Mouse (Mus musculus): ENCODE measurements around the gene Mpv17. TPM values are rescaled to one million over a fixed set of nuclear protein-coding genes. Genes with fewer than 3 reads are reported as not detected.

Gene Mpv17
- polyA plus RNA-seq (2012; fragmentation: generic; extraction: Trizol) = 35.8 TPM

GRCm38 (mm10) chr5:31154152-31154553 lies at the start of gene Mpv17:
Gene Mpv17 (minus strand): TSS chr5:31154251.
- peaks cover 11% of the 10 kb centered on the region for H3K36me3 ChIP-seq (ENCODE audit: control insufficient read depth, insufficient read depth)
- peak within 1 kb of the TSS; percentile 75 for H3K4me3 ChIP-seq
- H3K27me3 ChIP-seq (ENCODE audit: control insufficient read depth, insufficient read depth, insufficient read length) = no peaks in the 10 kb centered on the region
- TF ChIP-seq CEBPB (IDR thresholded peaks at IDR 0.05; ENCODE audit: insufficient read depth, poor library complexity, severe bottlenecking) (no peak), TCF3 (IDR thresholded peaks at IDR 0.05; ENCODE audit: insufficient read length, low read depth) (no peak), USF1 (IDR thresholded peaks at IDR 0.05; ENCODE audit: low read depth) (peak; percentile 93), REST (IDR thresholded peaks at IDR 0.05; ENCODE audit: insufficient read depth, insufficient read length) (no peak), MAX (IDR thresholded peaks at IDR 0.05; ENCODE audit: low read depth) (no peak), POLR2A (IDR thresholded peaks at IDR 0.05; ENCODE audit: insufficient read length, low read depth) (peak; percentile 79), MYOD1 (IDR thresholded peaks at IDR 0.05; ENCODE audit: control insufficient read depth in 1 of 3, insufficient read length in 2 of 3, low read depth in 2 of 3) (no peak), TCF12 (IDR thresholded peaks at IDR 0.05; ENCODE audit: insufficient read depth, poor library complexity, severe bottlenecking) (no peak), E2F4 (IDR thresholded peaks at IDR 0.05; ENCODE audit: insufficient read depth) (no peak), MYOG (IDR thresholded peaks at IDR 0.05; ENCODE audit: control insufficient read depth in 1 of 3, insufficient read depth in 1 of 3, insufficient read length in 2 of 3, low read depth in 2 of 3) (peak in 1 of 3 experiments; percentile 16), POLR2AphosphoS2 (IDR thresholded peaks at IDR 0.05; ENCODE audit: insufficient read length, low read depth) (peak; percentile 100), SRF (IDR thresholded peaks at IDR 0.05; ENCODE audit: control insufficient read depth, insufficient read length, low read depth) (no peak)
- H3K79me2 ChIP-seq (ENCODE audit: control insufficient read depth, insufficient read depth) = no peaks in the 10 kb centered on the region
- H3ac ChIP-seq (ENCODE audit: control insufficient read depth, insufficient read length) = peak within 1 kb of the TSS; percentile 70
- peak within 1 kb of the TSS; percentile 91 for H3K4me2 ChIP-seq (ENCODE audit: low read depth)

GRCm38 (mm10) chr5:31202933-31203332 lies 48.9 kb upstream of the Mpv17 start:
- peaks cover 44% of the 10 kb centered on the region for H3K36me3 ChIP-seq (ENCODE audit: control insufficient read depth, insufficient read depth)
- H3K27me3 ChIP-seq (ENCODE audit: control insufficient read depth, insufficient read depth, insufficient read length) = no peaks in the 10 kb centered on the region
- TF ChIP-seq SRF (IDR thresholded peaks at IDR 0.05; ENCODE audit: control insufficient read depth, insufficient read length, low read depth) (no peak), CEBPB (IDR thresholded peaks at IDR 0.05; ENCODE audit: insufficient read depth, poor library complexity, severe bottlenecking) (no peak), MAX (IDR thresholded peaks at IDR 0.05; ENCODE audit: low read depth) (no peak)
- peak overlapping the region; percentile 90 for H3K4me2 ChIP-seq (ENCODE audit: low read depth)
- peak overlapping the region; percentile 90 for H3K4me3 ChIP-seq
- H3K79me2 ChIP-seq (ENCODE audit: control insufficient read depth, insufficient read depth) = peaks cover 12% of the 10 kb centered on the region
- no peak overlapping the region for H3ac ChIP-seq (ENCODE audit: control insufficient read depth, insufficient read length)

GRCm38 (mm10) chr5:31201742-31202590 lies 47.9 kb upstream of the Mpv17 start, which contains the start of gene Zfp513:
Gene Zfp513 (minus strand): TSS chr5:31202303.
- no peaks in the 10 kb centered on the region for H3K27me3 ChIP-seq (ENCODE audit: control insufficient read depth, insufficient read depth, insufficient read length)
- peak in 2 of 3 experiments; percentile 22 to 52 for TF ChIP-seq MYOD1 (IDR thresholded peaks at IDR 0.05; ENCODE audit: control insufficient read depth in 1 of 3, insufficient read length in 2 of 3, low read depth in 2 of 3)
- no peak for TF ChIP-seq MAX (IDR thresholded peaks at IDR 0.05; ENCODE audit: low read depth)
- no peak for TF ChIP-seq CEBPB (IDR thresholded peaks at IDR 0.05; ENCODE audit: insufficient read depth, poor library complexity, severe bottlenecking)
- TF ChIP-seq E2F4 (IDR thresholded peaks at IDR 0.05; ENCODE audit: insufficient read depth) = no peak
- TF ChIP-seq TCF12 (IDR thresholded peaks at IDR 0.05; ENCODE audit: insufficient read depth, poor library complexity, severe bottlenecking) = no peak
- no peak for TF ChIP-seq REST (IDR thresholded peaks at IDR 0.05; ENCODE audit: insufficient read depth, insufficient read length)
- peak; percentile 57 for TF ChIP-seq USF1 (IDR thresholded peaks at IDR 0.05; ENCODE audit: low read depth)
- peak; percentile 75 for TF ChIP-seq POLR2A (IDR thresholded peaks at IDR 0.05; ENCODE audit: insufficient read length, low read depth)
- TF ChIP-seq MYOG (IDR thresholded peaks at IDR 0.05; ENCODE audit: control insufficient read depth in 1 of 3, insufficient read depth in 1 of 3, insufficient read length in 2 of 3, low read depth in 2 of 3) = peak in 2 of 3 experiments; percentile 46 to 69
- TF ChIP-seq POLR2AphosphoS2 (IDR thresholded peaks at IDR 0.05; ENCODE audit: insufficient read length, low read depth) = peak; percentile 99
- TF ChIP-seq TCF3 (IDR thresholded peaks at IDR 0.05; ENCODE audit: insufficient read length, low read depth) = no peak
- no peak for TF ChIP-seq SRF (IDR thresholded peaks at IDR 0.05; ENCODE audit: control insufficient read depth, insufficient read length, low read depth)
- H3K79me2 ChIP-seq (ENCODE audit: control insufficient read depth, insufficient read depth) = peaks cover 12% of the 10 kb centered on the region
- H3K36me3 ChIP-seq (ENCODE audit: control insufficient read depth, insufficient read depth) = peaks cover 44% of the 10 kb centered on the region
- peak within 1 kb of the TSS; percentile 90 for H3K4me2 ChIP-seq (ENCODE audit: low read depth)
- peak within 1 kb of the TSS; percentile 90 for H3K4me3 ChIP-seq
- H3ac ChIP-seq (ENCODE audit: control insufficient read depth, insufficient read length) = peak within 1 kb of the TSS; percentile 34

GRCm38 (mm10) chr5:31201042-31201741 lies 47.1 kb upstream of the Mpv17 start:
- no peak for TF ChIP-seq MAX (IDR thresholded peaks at IDR 0.05; ENCODE audit: low read depth)
- peak; percentile 54 for TF ChIP-seq POLR2AphosphoS2 (IDR thresholded peaks at IDR 0.05; ENCODE audit: insufficient read length, low read depth)
- Histone ChIP-seq H3ac (ENCODE audit: control insufficient read depth, insufficient read length) (peak overlapping the region; percentile 34), H3K36me3 (ENCODE audit: control insufficient read depth, insufficient read depth) (peaks cover 47% of the 10 kb centered on the region), H3K79me2 (ENCODE audit: control insufficient read depth, insufficient read depth) (peaks cover 12% of the 10 kb centered on the region), H3K4me3 (peak overlapping the region; percentile 90), H3K4me2 (ENCODE audit: low read depth) (peak overlapping the region; percentile 81), H3K27me3 (ENCODE audit: control insufficient read depth, insufficient read depth, insufficient read length) (no peaks in the 10 kb centered on the region)

Measured in myocyte (in vitro differentiated cells).